Mouse (Mus musculus): ENCODE data around the gene Pkdcc.
A peak's percentile ranks its signal among the peaks of the same experiment; 100 is the strongest.

Gene Pkdcc

DNA sequence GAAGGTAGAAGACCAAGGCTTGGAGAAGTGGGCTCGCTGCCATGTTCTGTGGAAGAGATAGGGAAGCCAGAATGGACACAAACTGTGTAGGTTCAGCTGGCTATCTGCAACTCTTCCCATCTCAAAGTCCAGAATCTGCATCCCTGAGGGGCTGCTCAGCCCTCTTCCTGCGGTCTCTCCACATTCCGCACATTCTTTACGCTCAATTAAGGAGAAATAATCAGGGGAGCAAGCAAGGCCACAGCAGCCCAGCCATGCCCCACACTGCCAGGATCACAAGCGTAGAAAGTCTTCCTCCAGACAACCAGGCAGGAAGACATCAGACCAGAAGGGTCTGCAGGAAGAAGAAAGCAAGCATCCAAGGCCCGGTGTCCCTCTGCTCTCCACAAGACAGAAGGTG, 13.8 kb upstream of the Pkdcc start:
- no peak for TF ChIP-seq GATA4 (IDR thresholded peaks at IDR 0.05; ENCODE audit: insufficient replicate concordance, low read length)

DNA sequence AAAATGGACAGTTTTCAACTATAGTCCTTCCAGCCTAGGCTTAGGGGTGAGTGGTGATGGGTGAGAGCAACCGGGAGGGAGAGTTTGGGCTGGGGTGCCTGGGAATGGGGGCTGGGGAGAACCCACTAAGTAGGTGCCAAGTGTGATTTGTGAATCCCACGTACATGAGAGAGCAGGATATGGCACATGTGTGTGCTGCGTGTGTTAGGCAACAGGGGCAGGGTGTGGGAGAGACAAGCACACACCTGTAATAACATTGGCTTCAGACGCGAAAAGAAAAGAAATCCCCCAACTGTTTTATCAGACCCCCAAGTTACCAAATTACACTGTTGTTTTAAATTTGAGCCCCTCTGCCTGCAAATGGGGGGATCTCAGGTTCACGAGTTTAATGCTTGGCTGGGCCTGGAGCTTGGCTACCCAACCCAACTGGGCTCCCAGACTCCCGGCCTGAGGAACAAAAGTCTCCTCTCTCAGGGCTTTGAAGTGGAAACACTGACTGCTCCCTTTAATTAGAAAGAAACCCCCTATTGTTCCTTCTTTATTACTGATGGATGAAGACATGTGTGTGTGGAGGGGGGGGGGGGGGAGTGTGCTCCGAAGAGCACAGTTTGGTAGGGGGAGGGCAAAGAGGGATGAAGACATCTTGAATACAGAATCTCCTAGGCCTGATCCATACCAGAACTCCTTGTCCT, 11.3 kb upstream of the Pkdcc start:
- TF ChIP-seq GATA4 (IDR thresholded peaks at IDR 0.05; ENCODE audit: insufficient replicate concordance, low read length), result no peak

DNA sequence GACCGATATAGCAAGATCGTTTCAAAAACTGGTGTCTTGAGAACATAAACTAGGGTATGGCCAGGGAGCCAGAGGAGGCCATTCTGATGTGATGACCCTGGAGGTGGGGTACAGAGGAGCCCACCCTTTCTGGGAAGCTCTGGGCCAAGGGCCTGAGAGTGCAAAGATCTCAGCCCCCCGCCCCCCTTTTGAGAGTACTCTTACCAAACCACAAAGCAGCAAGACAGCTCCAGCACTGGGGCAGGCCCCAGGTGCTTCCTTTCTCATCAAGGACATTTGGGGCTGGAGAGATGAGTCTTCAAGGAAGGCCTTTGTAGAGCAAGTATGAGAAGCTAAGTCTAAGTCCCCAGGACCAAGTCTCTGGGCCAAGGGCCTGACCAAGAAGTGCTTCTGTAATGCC, 7.8 kb upstream of the Pkdcc start:
- no peak for TF ChIP-seq GATA4 (IDR thresholded peaks at IDR 0.05; ENCODE audit: insufficient replicate concordance, low read length)

DNA sequence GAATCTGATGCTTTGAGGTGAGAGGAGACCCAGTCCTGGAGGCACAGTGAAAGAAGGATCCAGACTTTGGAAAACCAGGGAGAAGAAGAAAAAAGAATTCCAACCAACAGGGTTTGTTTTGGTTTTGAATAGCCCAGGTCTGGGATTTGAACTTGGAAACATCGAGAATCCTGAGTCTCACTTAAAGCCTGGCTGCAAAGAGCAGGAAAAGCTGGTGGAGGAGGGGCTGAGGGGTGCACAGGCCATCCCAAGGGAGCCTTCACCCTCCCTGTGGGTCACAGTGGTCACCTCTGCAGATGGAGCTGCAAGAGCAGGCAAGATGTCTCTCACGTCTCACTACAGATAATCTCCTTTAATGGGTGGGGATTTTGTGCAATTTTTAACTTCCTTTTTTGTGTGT, 6.6 kb upstream of the Pkdcc start:
- no peak for TF ChIP-seq GATA4 (IDR thresholded peaks at IDR 0.05; ENCODE audit: insufficient replicate concordance, low read length)

DNA sequence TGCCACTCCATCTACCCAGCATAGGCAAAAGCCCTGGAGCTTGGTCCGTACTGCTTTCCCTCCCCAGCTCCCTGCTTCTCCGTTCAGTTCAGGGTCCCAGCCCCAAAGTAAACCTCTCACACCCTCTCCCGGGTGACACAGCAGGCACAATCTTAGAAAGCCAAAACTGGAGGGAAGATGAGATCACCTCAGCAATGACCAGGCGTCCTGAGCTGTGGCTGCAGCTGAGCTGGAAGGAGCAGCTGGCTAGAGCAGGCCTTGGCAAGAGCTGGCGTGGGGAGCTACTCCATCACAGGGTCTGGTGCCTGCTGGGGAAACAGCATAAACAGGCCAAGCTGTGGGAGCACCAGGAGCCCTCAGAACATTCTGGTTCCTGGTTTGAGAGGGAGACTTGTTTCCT, 4.6 kb upstream of the Pkdcc start:
- no peak for TF ChIP-seq GATA4 (IDR thresholded peaks at IDR 0.05; ENCODE audit: insufficient replicate concordance, low read length)

DNA sequence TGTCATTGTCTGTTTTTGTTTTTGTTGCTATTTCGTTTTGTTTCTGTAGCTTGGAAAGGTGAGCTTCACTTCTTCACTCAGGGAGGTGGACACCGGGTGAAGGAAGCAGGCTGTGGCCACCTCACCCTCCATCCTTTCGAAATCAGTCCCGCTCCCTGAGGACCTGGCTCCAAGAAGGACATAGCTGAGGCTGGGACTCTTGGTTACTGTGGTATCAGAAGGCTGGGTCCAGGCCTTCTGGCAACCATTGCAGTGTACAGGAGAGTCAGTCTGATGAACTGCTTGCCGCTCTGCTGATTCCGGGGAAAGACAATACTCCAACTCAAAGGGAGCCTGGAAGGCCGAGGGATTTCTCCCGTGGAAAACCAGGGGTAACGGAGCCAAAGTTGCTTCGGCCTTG, 3.9 kb upstream of the Pkdcc start:
- no peak for TF ChIP-seq GATA4 (IDR thresholded peaks at IDR 0.05; ENCODE audit: insufficient replicate concordance, low read length)

DNA sequence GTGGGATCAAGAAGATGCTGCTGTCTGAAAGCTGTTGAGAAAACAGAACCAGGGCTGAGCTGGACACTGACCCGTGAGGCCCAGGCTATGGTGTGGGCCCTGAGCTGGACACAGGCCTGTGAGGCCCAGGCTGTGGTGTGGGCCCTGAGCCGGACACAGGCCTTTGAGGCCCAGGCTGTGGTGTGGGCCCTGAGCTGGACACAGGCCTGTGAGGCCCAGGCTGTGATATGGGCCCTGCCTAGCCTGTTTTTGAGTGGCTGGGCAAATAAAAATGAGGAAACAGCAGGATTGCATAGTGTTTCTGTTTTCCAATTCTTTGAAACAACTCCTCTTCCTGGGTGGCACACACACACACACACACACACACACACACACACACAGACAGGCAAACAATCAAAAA, 2.7 kb upstream of the Pkdcc start:
- TF ChIP-seq GATA4 (IDR thresholded peaks at IDR 0.05; ENCODE audit: insufficient replicate concordance, low read length), result no peak

DNA sequence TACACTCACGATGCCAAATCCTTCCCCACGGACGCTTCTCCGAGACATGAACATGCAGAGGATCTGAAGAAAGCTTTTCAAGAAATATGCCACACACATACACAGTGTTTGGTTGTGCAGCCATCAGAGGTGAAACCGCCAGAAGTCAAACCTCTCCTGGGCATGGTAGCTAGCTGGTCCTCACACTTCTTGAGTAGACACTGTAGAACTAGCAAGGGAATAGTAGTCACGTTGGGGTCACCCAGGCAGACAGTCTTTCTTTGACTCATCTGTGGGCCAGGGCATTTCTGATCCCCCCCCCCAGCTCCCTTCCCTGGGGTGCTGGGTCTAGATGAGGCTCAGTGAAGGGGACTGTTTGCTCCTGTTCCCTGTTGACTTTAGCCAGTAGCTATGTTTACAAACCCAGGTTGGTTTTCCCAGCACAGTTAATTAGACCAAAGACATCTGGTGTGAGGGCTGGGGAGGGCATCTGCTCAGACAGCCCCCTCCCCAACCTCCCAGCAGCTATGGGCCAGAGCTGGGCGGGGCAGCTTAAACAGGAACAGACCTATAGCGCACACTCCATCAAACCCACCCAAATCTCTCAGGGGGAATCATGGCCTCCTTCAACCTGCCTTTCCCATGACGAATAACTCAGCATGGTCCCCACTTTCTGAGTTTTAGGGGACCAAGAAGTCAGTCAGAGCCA, 1.7 kb upstream of the Pkdcc start:
- TF ChIP-seq GATA4 (IDR thresholded peaks at IDR 0.05; ENCODE audit: insufficient replicate concordance, low read length), result no peak

DNA sequence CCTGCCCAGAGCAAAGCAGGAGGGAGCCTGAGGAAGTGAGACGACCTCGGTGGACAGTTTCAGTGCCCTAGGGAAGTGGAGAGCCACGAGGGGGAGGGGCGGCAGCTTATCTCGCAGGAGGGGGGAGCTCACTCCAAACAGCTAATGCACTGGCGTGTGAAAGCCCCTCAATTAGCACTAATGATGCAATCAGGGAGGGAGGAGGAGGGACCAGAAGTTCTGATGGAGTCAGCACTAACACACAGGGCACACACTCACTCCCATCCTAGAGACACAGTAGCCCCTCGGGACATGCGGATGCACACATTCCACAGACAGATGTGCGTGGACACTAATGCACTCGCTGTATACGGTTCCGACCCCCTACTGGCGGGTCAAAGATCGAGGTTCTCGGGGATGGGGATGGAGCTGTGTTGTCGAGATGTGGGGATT, 915 bp upstream of the Pkdcc start:
- peak; percentile 98; the same call in 1 of the 2 replicates for TF ChIP-seq GATA4 (IDR thresholded peaks at IDR 0.05; ENCODE audit: insufficient replicate concordance, low read length)

DNA sequence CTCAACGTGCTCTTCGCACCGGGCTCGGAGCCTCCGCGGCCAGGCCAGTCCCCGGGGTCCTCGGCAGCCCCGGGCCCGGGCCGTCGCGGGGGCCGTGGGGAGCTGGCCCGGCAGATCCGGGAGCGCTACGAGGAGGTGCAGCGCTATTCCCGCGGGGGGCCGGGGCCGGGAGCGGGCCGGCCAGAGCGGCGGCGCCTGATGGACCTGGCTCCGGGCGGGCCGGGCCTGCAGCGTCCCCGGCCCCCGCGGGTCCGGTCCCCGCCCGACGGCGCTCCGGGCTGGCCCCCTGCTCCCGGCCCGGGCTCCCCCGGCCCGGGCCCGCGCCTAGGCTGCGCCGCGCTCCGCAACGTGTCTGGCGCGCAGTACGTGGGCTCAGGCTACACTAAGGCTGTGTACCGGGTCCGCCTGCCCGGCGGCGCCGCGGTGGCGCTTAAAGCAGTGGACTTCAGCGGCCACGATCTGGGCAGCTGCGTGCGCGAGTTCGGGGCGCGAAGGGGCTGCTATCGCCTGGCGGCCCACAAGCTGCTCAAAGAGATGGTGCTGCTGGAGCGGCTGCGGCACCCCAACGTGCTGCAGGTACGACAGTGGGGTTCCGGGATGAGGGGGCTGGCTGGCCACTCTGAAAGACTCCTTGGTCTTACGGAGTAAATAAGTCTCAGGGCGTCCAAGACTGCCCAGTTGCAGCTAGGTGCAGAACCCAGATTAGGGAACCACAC, 595 bp downstream of the Pkdcc start:
- TF ChIP-seq GATA4 (IDR thresholded peaks at IDR 0.05; ENCODE audit: insufficient replicate concordance, low read length), result no peak

DNA sequence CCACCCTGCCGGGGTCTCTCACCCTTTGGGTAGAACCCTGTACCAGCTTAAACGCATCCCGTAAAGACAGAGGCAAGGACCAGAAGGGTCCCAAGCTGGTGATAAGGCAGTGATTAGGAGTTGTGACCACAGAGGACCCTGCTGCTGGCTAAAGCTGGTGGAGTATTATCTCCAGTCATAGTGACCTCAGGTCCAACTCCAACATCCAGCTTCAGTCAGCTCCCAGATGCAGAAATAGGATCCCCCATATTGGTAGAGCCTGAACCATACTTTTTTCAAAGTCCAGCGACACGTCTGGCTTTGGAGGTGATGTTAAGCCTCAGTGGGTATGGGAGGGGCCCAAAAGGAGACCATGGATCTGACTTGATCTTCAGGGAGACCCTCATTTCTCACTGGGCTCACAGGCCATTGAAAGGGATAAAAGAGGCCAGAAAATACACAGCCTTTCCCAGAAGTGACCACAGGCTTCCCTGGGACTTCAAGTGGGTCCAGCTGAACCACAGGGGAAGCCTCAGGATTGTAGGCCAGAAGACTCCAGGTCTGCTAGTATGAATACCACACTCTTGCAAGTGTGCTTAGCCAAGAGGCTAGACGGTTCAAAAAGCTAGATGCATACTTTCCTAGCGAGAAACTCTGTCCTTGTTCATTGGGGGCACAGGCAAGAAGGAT, 1.3 kb downstream of the Pkdcc start:
- no peak for TF ChIP-seq GATA4 (IDR thresholded peaks at IDR 0.05; ENCODE audit: insufficient replicate concordance, low read length)

DNA sequence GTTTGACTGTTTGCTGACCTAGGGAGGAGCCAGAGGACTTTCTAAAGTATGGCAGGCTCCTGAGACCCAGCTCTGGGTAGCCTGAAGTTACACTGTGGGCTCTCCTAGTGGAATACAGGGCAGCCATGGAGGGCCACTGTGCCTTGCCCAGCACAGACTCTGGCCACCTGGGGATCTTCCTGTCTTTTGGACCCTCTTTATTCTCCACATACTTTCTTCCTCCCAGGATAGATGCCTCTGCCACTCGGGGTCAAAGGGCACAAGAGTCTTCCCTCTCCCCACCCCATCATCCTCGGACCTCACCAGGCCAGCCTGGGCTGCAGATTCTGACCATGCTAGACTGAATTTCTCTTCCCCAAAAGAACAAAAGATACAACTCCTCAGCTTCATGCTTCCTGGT, 3.1 kb downstream of the Pkdcc start:
- TF ChIP-seq GATA4 (IDR thresholded peaks at IDR 0.05; ENCODE audit: insufficient replicate concordance, low read length), result no peak

DNA sequence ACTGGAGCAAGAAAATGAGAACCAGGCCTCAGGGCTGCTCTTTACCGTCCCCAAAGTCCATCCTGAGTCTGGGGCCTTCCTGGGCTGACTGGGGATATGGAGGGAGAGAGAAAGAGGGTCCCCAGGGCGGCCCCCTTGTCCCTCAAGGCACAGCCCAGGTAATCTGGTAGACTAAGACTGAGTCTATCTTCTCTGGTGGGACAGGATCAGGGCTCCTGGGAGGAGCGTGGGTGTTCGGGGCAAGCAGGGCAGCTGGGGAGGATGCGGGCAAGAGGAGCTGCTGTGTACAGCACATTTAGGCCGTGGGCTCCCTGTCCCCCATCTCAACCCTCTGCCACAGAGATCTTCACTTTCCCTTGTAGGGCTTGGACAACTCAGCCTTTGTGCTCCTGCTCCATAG, 3.6 kb downstream of the Pkdcc start:
- TF ChIP-seq GATA4 (IDR thresholded peaks at IDR 0.05; ENCODE audit: insufficient replicate concordance, low read length), result no peak

DNA sequence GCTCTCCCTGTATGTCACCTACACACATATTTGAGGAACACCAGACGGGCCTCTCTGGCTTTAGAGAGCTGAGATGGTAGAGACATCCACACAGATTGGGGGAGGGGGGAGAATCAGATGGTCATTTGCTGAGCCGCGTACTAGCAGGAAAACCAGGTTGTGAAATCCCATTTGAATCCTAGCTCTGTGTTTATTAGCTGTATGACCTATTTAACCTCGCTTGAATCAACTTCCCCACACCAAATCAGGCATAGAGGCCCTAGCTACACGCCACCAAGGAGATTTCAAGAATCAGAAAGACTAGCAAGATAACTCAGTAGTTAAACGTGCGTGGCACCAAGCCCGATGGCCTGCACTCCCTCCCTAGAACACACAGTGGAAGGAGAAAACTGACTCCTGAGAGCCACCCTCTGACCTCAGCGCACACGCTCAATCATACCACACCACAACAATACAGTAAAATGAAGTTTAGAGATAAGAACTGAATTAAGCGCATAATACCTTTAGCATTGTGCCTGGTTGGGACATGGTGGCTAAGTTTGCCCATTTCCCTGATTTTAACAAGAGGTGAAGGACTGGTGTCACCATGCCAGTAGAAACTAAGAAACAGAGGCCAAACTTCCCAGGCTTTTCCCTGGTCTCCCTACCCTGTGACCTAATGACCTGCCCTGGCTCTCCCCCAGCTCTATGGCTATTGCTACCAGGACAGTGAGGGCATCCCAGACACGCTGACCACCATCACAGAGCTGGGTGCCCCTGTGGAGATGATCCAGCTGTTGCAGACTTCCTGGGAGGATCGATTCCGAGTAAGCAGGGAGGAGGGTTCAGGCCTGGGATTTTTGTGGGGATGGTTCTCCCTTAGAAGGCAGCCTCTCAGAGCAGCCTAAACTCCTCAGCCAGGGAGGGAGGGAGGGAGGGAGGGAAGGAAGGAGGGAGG, 4.5 kb downstream of the Pkdcc start:
- no peak for TF ChIP-seq GATA4 (IDR thresholded peaks at IDR 0.05; ENCODE audit: insufficient replicate concordance, low read length)

All from liver, adult (tissue).